Mouse (Mus musculus): ENCODE data around the gene Prpmp5. TPM values are rescaled to one million over a fixed set of nuclear protein-coding genes. Genes with fewer than 3 reads are reported as not detected.
"Not testable (repeated sequence)": the region's sequence is repeated elsewhere in the genome, so short reads cannot be mapped to it uniquely, and the experiment has no call there.

Prpmp5 gene
- not detected in 2 replicates for polyA plus RNA-seq (2014; fragmentation: Nextera tagmentation; extraction: Ambion mirVana)

DNA sequence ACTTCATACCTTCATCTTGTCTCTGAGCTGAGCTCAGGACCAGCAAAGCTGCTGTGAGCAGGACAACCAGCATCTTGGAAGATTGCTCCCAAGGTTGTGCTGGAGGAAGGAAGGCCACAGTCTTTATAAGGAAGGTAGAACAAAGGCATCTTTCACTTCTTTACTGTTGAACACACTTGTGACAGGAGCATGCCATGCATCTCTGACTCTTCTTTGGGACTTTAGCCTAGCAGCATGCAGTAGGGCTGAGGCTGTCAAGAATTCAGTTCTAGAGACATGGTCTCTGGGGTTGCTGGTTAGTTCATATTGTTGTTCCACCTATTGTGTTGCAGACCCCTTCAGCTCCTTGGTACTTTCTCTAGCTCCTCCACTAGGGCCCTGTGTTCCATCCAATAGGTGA, at the start of gene Prpmp5:
TSS of gene Prpmp5 (minus strand) at position 101 of the 400 bp plus-strand sequence.
- H3K9ac ChIP-seq (ENCODE audit: low read length); H3K4me2 ChIP-seq (ENCODE audit: low read depth); H3K9me3 ChIP-seq (ENCODE audit: control insufficient read depth, low read length); H3K27me3 ChIP-seq (ENCODE audit: control insufficient read depth, insufficient read depth, low read length); H3K4me3 ChIP-seq (ENCODE audit: low read depth, low read length); ATAC-seq (ENCODE audit: insufficient read depth, low FRiP score, low TSS enrichment); H3K27ac ChIP-seq (ENCODE audit: low read depth, low read length); DNase-seq (ENCODE audit: low spot score); H3K36me3 ChIP-seq (ENCODE audit: control insufficient read depth, insufficient read depth, low read length); H3K4me1 ChIP-seq (ENCODE audit: control insufficient read depth, insufficient read depth, low read length): not testable (repeated sequence)

DNA sequence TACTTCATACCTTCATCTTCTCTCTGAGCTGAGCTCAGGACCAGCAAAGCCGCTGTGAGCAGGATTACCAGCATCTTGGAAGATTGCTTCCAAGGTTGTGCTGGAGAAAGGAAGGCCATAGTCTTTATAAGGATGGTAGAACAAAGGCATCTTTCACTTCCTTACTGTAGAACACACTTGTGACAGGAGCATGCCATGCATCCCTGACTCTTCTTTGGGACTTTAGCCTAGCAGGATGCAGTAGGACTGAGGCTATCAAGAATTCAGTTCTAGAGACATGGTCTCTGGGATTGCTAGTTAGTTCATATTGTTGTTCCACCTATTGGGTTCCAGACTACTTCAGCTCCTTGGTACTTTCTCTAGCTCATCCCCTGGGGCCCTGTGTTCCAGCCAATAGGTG, 49.5 kb upstream of the Prpmp5 start, which contains the start of gene Gm8882:
TSS of gene Gm8882 (minus strand) at position 101 of the 400 bp plus-strand sequence.
- H3K27me3 ChIP-seq (ENCODE audit: control insufficient read depth, insufficient read depth, low read length); H3K4me2 ChIP-seq (ENCODE audit: low read depth); H3K9ac ChIP-seq (ENCODE audit: low read length); H3K9me3 ChIP-seq (ENCODE audit: control insufficient read depth, low read length); DNase-seq (ENCODE audit: low spot score); H3K36me3 ChIP-seq (ENCODE audit: control insufficient read depth, insufficient read depth, low read length); H3K4me1 ChIP-seq (ENCODE audit: control insufficient read depth, insufficient read depth, low read length); ATAC-seq (ENCODE audit: insufficient read depth, low FRiP score, low TSS enrichment); H3K27ac ChIP-seq (ENCODE audit: low read depth, low read length); H3K4me3 ChIP-seq (ENCODE audit: low read depth, low read length): not testable (repeated sequence)
- 88% methylated on average over 1 of the region's 1 CpGs for WGBS

Other genes with a start within 250 kb of the Prpmp5 start
- not detected in 2 replicates for gene Prb1, start 104.2 kb downstream of the Prpmp5 start, polyA plus RNA-seq (2014; fragmentation: Nextera tagmentation; extraction: Ambion mirVana)
- not detected in 2 replicates for gene Gm8882, start 49.4 kb upstream of the Prpmp5 start, polyA plus RNA-seq (2014; fragmentation: Nextera tagmentation; extraction: Ambion mirVana)

All from neural tube, embryonic 11.5 days (tissue).